Mouse (Mus musculus): ENCODE measurements around the gene Gon4l. TPM values are rescaled to one million over a fixed set of nuclear protein-coding genes. Genes with fewer than 3 reads are reported as not detected.
"Not testable (repeated sequence)": the region's sequence is repeated elsewhere in the genome, so short reads cannot be mapped to it uniquely, and the experiment has no call there.

The Gon4l gene
- polyA plus RNA-seq (2012; rRNA removed), result 30.1 and 33.9 TPM in 2 replicates

- H3K4me1 ChIP-seq (ENCODE audit: control insufficient read depth, insufficient read depth, low read length), result not testable (repeated sequence)
- peak within 1 kb of the TSS; percentile 62 for H3K27ac ChIP-seq (ENCODE audit: insufficient read depth, low read length)
- H3K4me3 ChIP-seq (ENCODE audit: insufficient read depth, low read length), result peak within 1 kb of the TSS; percentile 56
Observed at GRCm38 (mm10) chr3:88834951-88835491, at the start of gene Gon4l. Gene Gon4l (plus strand): TSS chr3:88835231.

GRCm38 (mm10) chr3:88786323-88786722, 48.7 kb upstream of the Gon4l start:
- H3K4me1 ChIP-seq (ENCODE audit: control insufficient read depth, insufficient read depth, low read length); H3K4me3 ChIP-seq (ENCODE audit: insufficient read depth, low read length); H3K27ac ChIP-seq (ENCODE audit: insufficient read depth, low read length): not testable (repeated sequence)

GRCm38 (mm10) chr3:88786805-88787204, 48.2 kb upstream of the Gon4l start:
- H3K4me1 ChIP-seq (ENCODE audit: control insufficient read depth, insufficient read depth, low read length); H3K4me3 ChIP-seq (ENCODE audit: insufficient read depth, low read length); H3K27ac ChIP-seq (ENCODE audit: insufficient read depth, low read length): not testable (repeated sequence)

GRCm38 (mm10) chr3:88788033-88788432, 47.0 kb upstream of the Gon4l start:
- not testable (repeated sequence) for H3K4me1 ChIP-seq (ENCODE audit: control insufficient read depth, insufficient read depth, low read length); H3K27ac ChIP-seq (ENCODE audit: insufficient read depth, low read length); H3K4me3 ChIP-seq (ENCODE audit: insufficient read depth, low read length)

GRCm38 (mm10) chr3:88797507-88797906, 37.5 kb upstream of the Gon4l start:
- H3K27ac ChIP-seq (ENCODE audit: insufficient read depth, low read length); H3K4me3 ChIP-seq (ENCODE audit: insufficient read depth, low read length); H3K4me1 ChIP-seq (ENCODE audit: control insufficient read depth, insufficient read depth, low read length): not testable (repeated sequence)

- TF ChIP-seq POLR2A (IDR thresholded peaks at IDR 0.05; ENCODE audit: extremely low read depth, insufficient read depth, low read length) (no peak), CTCF (IDR thresholded peaks at IDR 0.05; ENCODE audit: extremely low read depth, insufficient read depth, low read length) (no peak)
- Histone ChIP-seq H3K27ac (ENCODE audit: insufficient read depth, low read length) (no peak overlapping the region), H3K4me3 (ENCODE audit: insufficient read depth, low read length) (no peak overlapping the region), H3K4me1 (ENCODE audit: control insufficient read depth, insufficient read depth, low read length) (no peaks in the 10 kb centered on the region)
Observed at GRCm38 (mm10) chr3:88803910-88804540, 31.0 kb upstream of the Gon4l start.

GRCm38 (mm10) chr3:88825710-88826109, 9.3 kb upstream of the Gon4l start:
- peaks cover 2% of the 10 kb centered on the region; the same call in 1 of the 2 replicates for H3K4me1 ChIP-seq (ENCODE audit: control insufficient read depth, insufficient read depth, low read length)
- no peak overlapping the region for H3K4me3 ChIP-seq (ENCODE audit: insufficient read depth, low read length)
- no peak overlapping the region for H3K27ac ChIP-seq (ENCODE audit: insufficient read depth, low read length)
- TF ChIP-seq CTCF (IDR thresholded peaks at IDR 0.05; ENCODE audit: extremely low read depth, insufficient read depth, low read length) (no peak), POLR2A (IDR thresholded peaks at IDR 0.05; ENCODE audit: extremely low read depth, insufficient read depth, low read length) (no peak)

GRCm38 (mm10) chr3:88827231-88827630, 7.8 kb upstream of the Gon4l start:
- Histone ChIP-seq H3K4me1 (ENCODE audit: control insufficient read depth, insufficient read depth, low read length) (peaks cover 2% of the 10 kb centered on the region; the same call in 1 of the 2 replicates), H3K27ac (ENCODE audit: insufficient read depth, low read length) (no peak overlapping the region), H3K4me3 (ENCODE audit: insufficient read depth, low read length) (no peak overlapping the region)
- TF ChIP-seq POLR2A (IDR thresholded peaks at IDR 0.05; ENCODE audit: extremely low read depth, insufficient read depth, low read length) (no peak), CTCF (IDR thresholded peaks at IDR 0.05; ENCODE audit: extremely low read depth, insufficient read depth, low read length) (no peak)

GRCm38 (mm10) chr3:88831177-88832121, 3.6 kb upstream of the Gon4l start:
- Histone ChIP-seq H3K4me3 (ENCODE audit: insufficient read depth, low read length) (peak overlapping the region; percentile 89), H3K27ac (ENCODE audit: insufficient read depth, low read length) (peak overlapping the region; percentile 94)

GRCm38 (mm10) chr3:88832388-88832787, 2.6 kb upstream of the Gon4l start:
- peak overlapping the region; percentile 89 for H3K4me3 ChIP-seq (ENCODE audit: insufficient read depth, low read length)
- H3K4me1 ChIP-seq (ENCODE audit: control insufficient read depth, insufficient read depth, low read length); H3K27ac ChIP-seq (ENCODE audit: insufficient read depth, low read length): not testable (repeated sequence)
- TF ChIP-seq POLR2A (IDR thresholded peaks at IDR 0.05; ENCODE audit: extremely low read depth, insufficient read depth, low read length), result peak; percentile 92

More at GRCm38 (mm10) chr3:88831177-88832121, 3.6 kb upstream of the Gon4l start:
- not testable (repeated sequence) for H3K4me1 ChIP-seq (ENCODE audit: control insufficient read depth, insufficient read depth, low read length)

Measured in cortical plate, adult 2 months (tissue).